Mouse (Mus musculus): ENCODE measurements at regions not wholly inside any gene's neighbourhood (a gene's known extent, or its start where the extent isn't known, plus 50 kb on each side); places are given as distances from the start of the nearest gene placed in this dataset.

DNA sequence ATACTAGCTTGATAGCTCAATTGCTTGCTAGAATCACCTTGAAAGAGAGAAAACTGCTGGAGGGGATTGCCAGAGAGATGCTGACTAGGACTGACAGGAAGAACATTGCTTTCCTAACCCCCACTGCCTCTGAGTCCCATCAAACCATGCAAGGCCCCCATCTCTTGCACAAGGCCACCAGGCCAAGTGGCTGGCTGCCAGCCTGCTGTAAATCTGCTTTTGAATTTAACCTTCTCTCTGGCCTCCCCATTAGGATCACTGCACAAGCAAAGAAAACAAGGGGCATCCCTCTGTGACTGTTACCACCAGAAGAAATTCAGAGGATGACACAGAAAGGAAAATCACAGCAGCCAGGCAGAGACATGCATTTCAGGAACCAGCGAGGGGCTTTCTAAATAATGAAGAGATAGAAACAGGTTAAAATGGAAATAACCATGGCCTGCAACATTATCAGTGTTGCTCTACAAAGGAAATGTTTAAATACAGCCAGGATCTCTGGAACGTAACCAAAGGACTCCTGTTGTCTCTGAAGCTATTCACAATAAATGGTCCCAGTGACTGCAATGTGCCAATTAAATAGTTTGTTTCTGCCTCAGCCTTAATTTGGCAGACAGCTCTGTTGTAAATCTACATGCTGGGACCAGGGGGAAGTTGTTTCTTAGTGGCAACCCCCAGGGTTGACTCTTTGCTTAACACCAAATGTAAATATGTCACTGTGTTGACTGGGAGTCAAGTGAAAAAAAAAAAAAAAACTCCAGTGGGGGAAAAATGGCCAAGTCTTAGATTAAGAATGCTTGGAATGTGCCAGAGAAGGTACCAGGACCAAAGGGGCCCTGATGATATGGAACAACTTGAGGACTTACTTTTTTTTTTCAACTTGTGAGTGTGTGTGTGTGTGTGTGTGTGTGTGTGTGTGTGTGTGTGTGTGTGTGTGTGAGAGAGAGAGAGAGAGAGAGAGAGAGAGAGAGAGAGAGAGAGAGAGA, 233.9 kb upstream of the Epha4 start:
- H3K9me3 ChIP-seq (replicated peaks; ENCODE audit: control insufficient read depth, low read length): no peaks in the 10 kb centered on the region
- no peaks in the 10 kb centered on the region for H3K36me3 ChIP-seq (ENCODE audit: control insufficient read depth, insufficient read depth)
- no peak overlapping the region for H3K27ac ChIP-seq (ENCODE audit: low read length)
- no peak overlapping the region for H3K4me3 ChIP-seq (ENCODE audit: low read depth, low read length)
- no peaks in the 10 kb centered on the region for H3K4me1 ChIP-seq (ENCODE audit: control insufficient read depth, low read depth, low read length)
- H3K4me2 ChIP-seq (ENCODE audit: low read depth, low read length): no peak overlapping the region
- no peak overlapping the region for H3K9ac ChIP-seq (ENCODE audit: low read depth, low read length)
- H3K27me3 ChIP-seq (ENCODE audit: control insufficient read depth, insufficient read depth, low read depth, low read length): no peaks in the 10 kb centered on the region
- WGBS (ENCODE audit: insufficient replicate concordance): 47% methylated on average over 2 of the region's 2 CpGs
- ATAC-seq (ENCODE audit: low read depth): no peak

DNA sequence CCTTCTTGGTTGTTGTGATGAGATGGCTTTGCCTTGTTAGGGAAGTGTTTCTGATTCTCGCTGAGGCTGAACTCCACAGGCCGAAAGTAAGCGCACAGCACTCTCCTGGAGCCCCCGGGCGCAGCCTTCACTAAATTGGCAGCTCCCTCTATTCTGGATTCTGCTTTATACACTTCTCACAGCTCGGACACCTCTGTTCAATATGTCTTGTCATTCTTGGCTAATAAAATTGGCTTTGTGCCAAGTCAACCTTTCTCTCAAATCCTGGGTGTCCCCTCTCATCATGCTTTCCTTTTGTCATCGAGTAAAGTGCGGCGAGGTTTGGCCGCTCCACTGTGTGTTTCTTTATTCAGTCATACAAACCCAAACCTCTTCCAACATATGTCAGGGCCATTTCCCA, 217.2 kb upstream of the Epha4 start:
- Histone ChIP-seq H3K36me3 (ENCODE audit: control insufficient read depth, insufficient read depth) (no peaks in the 10 kb centered on the region), H3K9me3 (replicated peaks; ENCODE audit: control insufficient read depth, low read length) (no peaks in the 10 kb centered on the region), H3K9ac (ENCODE audit: low read depth, low read length) (no peak overlapping the region), H3K27ac (ENCODE audit: low read length) (no peak overlapping the region), H3K4me2 (ENCODE audit: low read depth, low read length) (no peak overlapping the region), H3K4me3 (ENCODE audit: low read depth, low read length) (no peak overlapping the region), H3K4me1 (ENCODE audit: control insufficient read depth, low read depth, low read length) (no peaks in the 10 kb centered on the region), H3K27me3 (ENCODE audit: control insufficient read depth, insufficient read depth, low read depth, low read length) (no peaks in the 10 kb centered on the region)
- no peak for ATAC-seq (ENCODE audit: low read depth)
- 68% methylated on average over 10 of the region's 10 CpGs for WGBS (ENCODE audit: insufficient replicate concordance)

DNA sequence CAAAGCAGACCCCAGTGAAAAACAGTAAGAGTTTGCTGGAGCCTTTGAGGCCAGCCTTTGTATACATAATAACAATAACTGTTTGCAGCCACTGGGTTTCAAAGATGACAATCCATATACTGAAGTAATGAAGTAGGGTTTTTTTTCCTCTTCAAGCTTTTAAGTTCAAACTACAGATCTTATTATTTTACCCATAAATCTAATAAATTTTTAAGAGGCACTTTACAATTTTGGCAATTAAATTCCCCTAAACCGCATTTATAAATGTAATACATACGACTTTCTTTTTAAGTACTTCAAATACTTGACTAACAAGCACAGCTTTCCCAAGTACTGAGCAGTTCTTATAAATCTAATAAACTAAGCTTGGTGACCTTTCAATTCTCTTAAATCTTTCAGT, 212.7 kb upstream of the Epha4 start:
- Histone ChIP-seq H3K9me3 (replicated peaks; ENCODE audit: control insufficient read depth, low read length) (no peaks in the 10 kb centered on the region), H3K27ac (ENCODE audit: low read length) (no peak overlapping the region), H3K4me3 (ENCODE audit: low read depth, low read length) (no peak overlapping the region), H3K27me3 (ENCODE audit: control insufficient read depth, insufficient read depth, low read depth, low read length) (no peaks in the 10 kb centered on the region), H3K36me3 (ENCODE audit: control insufficient read depth, insufficient read depth) (no peaks in the 10 kb centered on the region), H3K4me1 (ENCODE audit: control insufficient read depth, low read depth, low read length) (no peaks in the 10 kb centered on the region), H3K4me2 (ENCODE audit: low read depth, low read length) (no peak overlapping the region), H3K9ac (ENCODE audit: low read depth, low read length) (no peak overlapping the region)
- ATAC-seq (ENCODE audit: low read depth): no peak
- WGBS (ENCODE audit: insufficient replicate concordance): 73% methylated on average over 2 of the region's 2 CpGs

DNA sequence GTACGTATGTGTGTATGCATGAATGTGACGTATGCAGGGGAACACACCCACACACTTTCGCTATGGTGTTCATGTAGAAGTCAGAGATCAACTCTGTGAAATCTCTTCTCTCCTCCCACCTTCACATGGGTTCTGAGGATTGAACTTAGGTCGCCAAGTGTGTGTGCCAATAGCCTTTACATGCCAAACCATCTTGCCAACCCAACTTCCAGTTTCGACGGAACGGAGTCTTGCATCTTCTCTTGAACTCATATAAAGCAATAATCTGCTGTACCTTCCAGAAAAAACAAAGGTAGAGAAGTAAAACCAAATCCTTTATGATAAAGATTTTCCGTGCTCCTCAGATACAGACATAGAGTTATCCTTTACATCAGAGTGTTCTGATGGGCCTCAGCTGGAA, 208.4 kb upstream of the Epha4 start:
- Histone ChIP-seq H3K9me3 (replicated peaks; ENCODE audit: control insufficient read depth, low read length) (no peaks in the 10 kb centered on the region), H3K4me2 (ENCODE audit: low read depth, low read length) (no peak overlapping the region), H3K4me1 (ENCODE audit: control insufficient read depth, low read depth, low read length) (no peaks in the 10 kb centered on the region), H3K27ac (ENCODE audit: low read length) (no peak overlapping the region), H3K36me3 (ENCODE audit: control insufficient read depth, insufficient read depth) (no peaks in the 10 kb centered on the region), H3K27me3 (ENCODE audit: control insufficient read depth, insufficient read depth, low read depth, low read length) (no peaks in the 10 kb centered on the region), H3K9ac (ENCODE audit: low read depth, low read length) (no peak overlapping the region), H3K4me3 (ENCODE audit: low read depth, low read length) (no peak overlapping the region)
- WGBS (ENCODE audit: insufficient replicate concordance): 68% methylated on average over 8 of the region's 8 CpGs
- no peak for ATAC-seq (ENCODE audit: low read depth)

DNA sequence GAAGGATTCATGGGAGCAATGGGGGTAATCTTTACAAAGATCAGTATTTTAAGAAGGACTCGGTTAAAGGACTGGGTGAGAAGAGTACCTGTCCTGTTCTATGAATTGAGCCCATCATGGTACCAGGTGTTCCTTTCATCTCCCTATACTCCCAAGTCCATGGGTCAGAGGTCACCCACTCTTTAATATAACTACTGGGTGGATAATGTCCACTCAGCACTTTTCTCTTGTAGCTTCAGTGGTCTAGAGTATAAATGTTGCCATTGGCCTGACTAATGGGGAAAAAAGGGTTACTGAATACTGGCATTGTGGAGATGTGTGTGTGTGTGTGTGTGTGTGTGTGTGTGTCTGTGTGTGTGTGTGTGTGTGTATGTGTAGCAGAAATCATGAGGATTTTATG, 206.0 kb upstream of the Epha4 start:
- Histone ChIP-seq H3K9me3 (replicated peaks; ENCODE audit: control insufficient read depth, low read length) (no peaks in the 10 kb centered on the region), H3K27me3 (ENCODE audit: control insufficient read depth, insufficient read depth, low read depth, low read length) (no peaks in the 10 kb centered on the region), H3K4me2 (ENCODE audit: low read depth, low read length) (no peak overlapping the region), H3K4me3 (ENCODE audit: low read depth, low read length) (no peak overlapping the region), H3K9ac (ENCODE audit: low read depth, low read length) (no peak overlapping the region), H3K36me3 (ENCODE audit: control insufficient read depth, insufficient read depth) (no peaks in the 10 kb centered on the region), H3K4me1 (ENCODE audit: control insufficient read depth, low read depth, low read length) (no peaks in the 10 kb centered on the region), H3K27ac (ENCODE audit: low read length) (no peak overlapping the region)
- 66% methylated on average over 1 of the region's 1 CpGs for WGBS (ENCODE audit: insufficient replicate concordance)
- ATAC-seq (ENCODE audit: low read depth): no peak

DNA sequence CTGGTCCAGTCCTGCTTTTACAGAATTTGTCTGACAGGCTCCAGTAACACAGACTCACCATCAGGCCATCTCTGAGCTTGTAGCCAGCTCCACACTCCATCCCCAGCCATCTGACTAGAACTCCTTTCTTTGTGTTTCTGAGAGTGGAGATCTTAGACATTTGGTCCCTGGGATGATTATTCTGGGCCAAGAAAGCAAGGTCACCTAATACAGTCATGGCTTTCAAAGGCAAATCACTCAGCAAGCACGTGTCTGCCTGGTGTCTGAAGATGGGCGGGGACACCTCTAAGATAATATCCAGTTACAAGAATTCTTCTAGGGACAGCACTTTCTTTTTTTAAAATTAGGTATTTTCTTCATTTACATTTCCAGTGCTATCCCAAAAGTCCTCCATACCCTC, 198.1 kb upstream of the Epha4 start:
- Histone ChIP-seq H3K4me3 (ENCODE audit: low read depth, low read length) (no peak overlapping the region), H3K4me2 (ENCODE audit: low read depth, low read length) (no peak overlapping the region), H3K36me3 (ENCODE audit: control insufficient read depth, insufficient read depth) (no peaks in the 10 kb centered on the region), H3K9ac (ENCODE audit: low read depth, low read length) (no peak overlapping the region), H3K27me3 (ENCODE audit: control insufficient read depth, insufficient read depth, low read depth, low read length) (no peaks in the 10 kb centered on the region), H3K9me3 (replicated peaks; ENCODE audit: control insufficient read depth, low read length) (no peaks in the 10 kb centered on the region), H3K4me1 (ENCODE audit: control insufficient read depth, low read depth, low read length) (no peaks in the 10 kb centered on the region), H3K27ac (ENCODE audit: low read length) (no peak overlapping the region)
- no peak for ATAC-seq (ENCODE audit: low read depth)
- WGBS (ENCODE audit: insufficient replicate concordance): 56% methylated on average over 2 of the region's 2 CpGs

DNA sequence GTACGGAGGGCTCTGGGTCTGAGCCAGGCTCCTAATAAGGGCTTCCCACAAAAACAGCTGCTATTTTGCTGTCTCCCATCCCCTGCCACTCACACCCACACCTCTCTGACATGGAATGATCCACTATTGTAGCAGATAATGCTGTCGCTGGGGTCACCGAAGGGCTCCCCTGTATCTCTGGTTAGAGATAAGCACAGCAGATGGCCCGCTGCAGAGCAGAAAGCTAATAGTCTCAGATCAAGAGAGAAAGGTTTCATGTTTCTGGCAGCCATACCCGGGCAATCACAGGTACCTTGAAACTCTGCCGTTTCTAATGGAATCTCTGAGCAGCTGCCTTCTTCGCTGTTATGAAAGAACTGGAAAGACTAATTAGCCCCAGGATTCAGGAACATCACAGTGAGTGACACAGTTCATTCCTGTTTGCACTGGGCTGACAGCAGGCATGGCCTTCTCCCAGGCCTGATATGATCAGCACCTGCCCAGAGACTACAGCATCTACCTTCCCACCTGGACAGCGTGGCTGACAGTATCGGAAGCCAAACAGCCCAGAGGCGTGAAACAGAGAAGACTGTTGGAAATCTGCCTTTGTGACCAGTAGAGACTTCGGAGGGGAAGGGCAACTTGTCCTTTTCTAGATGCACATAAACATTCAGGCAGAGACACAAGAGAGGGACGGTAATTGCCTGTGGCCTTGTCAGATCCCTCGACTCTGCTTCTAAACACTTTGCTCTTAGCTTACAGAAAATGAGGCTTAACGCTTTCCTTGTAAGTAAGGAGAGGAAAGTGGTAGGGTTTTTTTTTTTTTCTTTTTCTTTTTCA, 193.5 kb upstream of the Epha4 start:
- Histone ChIP-seq H3K9ac (ENCODE audit: low read depth, low read length) (no peak overlapping the region), H3K4me1 (ENCODE audit: control insufficient read depth, low read depth, low read length) (no peaks in the 10 kb centered on the region), H3K27ac (ENCODE audit: low read length) (no peak overlapping the region), H3K9me3 (replicated peaks; ENCODE audit: control insufficient read depth, low read length) (no peaks in the 10 kb centered on the region), H3K36me3 (ENCODE audit: control insufficient read depth, insufficient read depth) (no peaks in the 10 kb centered on the region), H3K4me3 (ENCODE audit: low read depth, low read length) (no peak overlapping the region), H3K27me3 (ENCODE audit: control insufficient read depth, insufficient read depth, low read depth, low read length) (no peaks in the 10 kb centered on the region), H3K4me2 (ENCODE audit: low read depth, low read length) (no peak overlapping the region)
- 37% methylated on average over 14 of the region's 14 CpGs for WGBS (ENCODE audit: insufficient replicate concordance)
- no peak for ATAC-seq (ENCODE audit: low read depth)

DNA sequence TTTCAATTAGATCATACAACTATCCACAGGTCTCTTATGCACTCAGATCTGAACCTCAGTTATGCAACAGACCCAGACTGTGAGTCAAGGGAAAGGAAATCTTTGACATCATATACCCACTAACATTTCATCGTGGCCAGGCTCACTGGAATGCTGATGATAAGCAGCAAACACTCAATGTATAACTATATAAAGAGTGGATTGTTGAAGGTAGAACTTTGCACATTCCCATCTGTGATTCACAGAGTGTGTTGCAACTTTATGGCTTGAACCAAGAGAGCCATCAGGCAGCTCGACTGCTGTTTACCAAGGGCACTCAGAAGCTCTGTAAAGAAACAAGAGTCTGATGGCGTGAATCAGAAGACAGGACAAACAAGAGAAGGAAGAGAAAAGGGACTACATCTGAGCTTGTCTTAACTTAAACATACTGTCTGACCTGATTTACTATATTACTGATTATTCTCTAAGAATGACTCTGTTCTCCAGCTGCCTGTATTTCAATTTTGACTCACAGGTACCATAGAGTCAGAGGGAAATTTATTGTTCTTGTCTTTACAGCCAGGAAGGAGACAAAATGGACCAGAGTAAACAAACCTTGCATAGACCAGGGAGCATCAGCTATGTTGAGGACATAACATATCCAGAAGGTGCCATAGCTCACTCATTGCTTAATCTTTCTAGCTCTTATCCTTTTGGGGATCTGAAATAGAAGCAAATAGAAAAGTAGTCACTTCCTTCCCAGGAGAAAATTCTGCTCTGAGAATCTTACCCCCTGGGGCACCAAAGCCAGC, 180.5 kb upstream of the Epha4 start:
- Histone ChIP-seq H3K4me1 (ENCODE audit: control insufficient read depth, low read depth, low read length) (no peaks in the 10 kb centered on the region), H3K36me3 (ENCODE audit: control insufficient read depth, insufficient read depth) (no peaks in the 10 kb centered on the region), H3K4me2 (ENCODE audit: low read depth, low read length) (no peak overlapping the region), H3K27me3 (ENCODE audit: control insufficient read depth, insufficient read depth, low read depth, low read length) (no peaks in the 10 kb centered on the region), H3K4me3 (ENCODE audit: low read depth, low read length) (no peak overlapping the region), H3K9ac (ENCODE audit: low read depth, low read length) (no peak overlapping the region), H3K9me3 (replicated peaks; ENCODE audit: control insufficient read depth, low read length) (no peaks in the 10 kb centered on the region), H3K27ac (ENCODE audit: low read length) (no peak overlapping the region)
- 40% methylated on average over 3 of the region's 3 CpGs for WGBS (ENCODE audit: insufficient replicate concordance)
- no peak for ATAC-seq (ENCODE audit: low read depth)
